Mouse (Mus musculus) layer of hippocampus, adult 2 months (tissue): Measurements from ENCODE around the gene Prmt1. TPM values are rescaled to one million over a fixed set of nuclear protein-coding genes. Genes with fewer than 3 reads are reported as not detected.
A peak's percentile ranks its signal among the peaks of the same experiment; 100 is the strongest.
"Not testable (repeated sequence)": the region's sequence is repeated elsewhere in the genome, so short reads cannot be mapped to it uniquely, and the experiment has no call there.

ENCODE experiments used
- DNase-seq, 2 experiments: peaks; one replicate each; pipeline ENCODE4 v3.0.0; 2022; ENCODE audit warnings: low spot score in 2 of 2
- H3K27ac ChIP-seq: fragments of 200-600 bp; 2 replicates; pipeline ENCODE4 v1.8.1; 2022
- H3K4me3 ChIP-seq: fragments of 200-600 bp; 2 replicates; pipeline ENCODE4 v1.8.1; 2022; ENCODE audit warnings: mild to moderate bottlenecking
- CTCF ChIP-seq: fragments of 200-600 bp; conservative IDR thresholded peaks from 2 replicates; pipeline ENCODE4 v1.8.1; 2022; ENCODE audit warnings: antibody characterized with exemption, mild to moderate bottlenecking, moderate library complexity
- long read RNA-seq, 2 experiments: library from polyadenylated mRNA; stranded (forward); transcript quantifications; one replicate each; pipeline ENCODE4 v2.0.0; 2021; ENCODE audit warnings: borderline mapping rate in 2 of 2
- total RNA-seq, 2 experiments: library from RNA; stranded (reverse); gene quantifications; 2 replicates each; pipeline ENCODE4 v1.2.3; 2021

Gene Prmt1
- 100 to 1,000 TPM; 165 to 171 TPM for total RNA-seq
- long read RNA-seq, experiment 1, transcript Prmt1-203 (10 exons, 2,147 nt), result major isoform, 18 of 25 reads
- long read RNA-seq, experiment 1, partial matches to known transcripts, result 2 of 25 reads
- long read RNA-seq, experiment 1, other reads (novel, unspliced or antisense), result 5 of 25 reads
- long read RNA-seq, experiment 2, transcript Prmt1-203 (10 exons, 2,147 nt), result major isoform, 15 of 24 reads
- long read RNA-seq, experiment 2, partial matches to known transcripts, result 1 of 24 reads
- long read RNA-seq, experiment 2, other reads (novel, unspliced or antisense), result 8 of 24 reads

- TF ChIP-seq CTCF, result no peak
- DNase-seq, result peak; percentile 96 to 100
- H3K4me3 ChIP-seq, result peak within 1 kb of the TSS; percentile 75
- peak within 1 kb of the TSS; percentile 97 for H3K27ac ChIP-seq
Measured at GRCm38 (mm10) chr7:44986192-44986878, at the start of gene Prmt1. TSS of gene Prmt1 (minus strand) at chr7:44986568.

- no peak for DNase-seq
- Histone ChIP-seq H3K27ac (no peak overlapping the region), H3K4me3 (no peak overlapping the region)
- no peak for TF ChIP-seq CTCF
Measured at GRCm38 (mm10) chr7:45035631-45036030, 49.3 kb upstream of the Prmt1 start.

- no peak for DNase-seq
- no peak overlapping the region for H3K27ac ChIP-seq
- TF ChIP-seq CTCF, result no peak
- H3K4me3 ChIP-seq, result no peak overlapping the region
Measured at GRCm38 (mm10) chr7:45033722-45034359, 47.5 kb upstream of the Prmt1 start.

GRCm38 (mm10) chr7:45030857-45031256 is 44.5 kb upstream of the Prmt1 start:
- H3K4me3 ChIP-seq, result no peak overlapping the region
- H3K27ac ChIP-seq, result no peak overlapping the region
- no peak for DNase-seq
- TF ChIP-seq CTCF, result no peak

- Histone ChIP-seq H3K27ac (no peak overlapping the region), H3K4me3 (no peak overlapping the region)
- no peak for DNase-seq
- TF ChIP-seq CTCF, result no peak
Measured at GRCm38 (mm10) chr7:45029995-45030394, 43.6 kb upstream of the Prmt1 start.

GRCm38 (mm10) chr7:45028351-45028750 is 42.0 kb upstream of the Prmt1 start:
- DNase-seq, result no peak
- H3K4me3 ChIP-seq, result no peak overlapping the region
- no peak overlapping the region for H3K27ac ChIP-seq
- no peak for TF ChIP-seq CTCF

- H3K27ac ChIP-seq, result no peak overlapping the region
- no peak overlapping the region for H3K4me3 ChIP-seq
- TF ChIP-seq CTCF, result no peak
- DNase-seq, result no peak
Measured at GRCm38 (mm10) chr7:45027761-45028160, 41.4 kb upstream of the Prmt1 start.

GRCm38 (mm10) chr7:45026256-45026655 is 39.9 kb upstream of the Prmt1 start:
- Histone ChIP-seq H3K4me3 (no peak overlapping the region), H3K27ac (peak overlapping the region; percentile 73)
- TF ChIP-seq CTCF, result no peak
- DNase-seq, result no peak

- no peak for TF ChIP-seq CTCF
- Histone ChIP-seq H3K4me3 (no peak overlapping the region), H3K27ac (peak overlapping the region; percentile 73)
- DNase-seq, result no peak
Measured at GRCm38 (mm10) chr7:45025601-45026220, 39.3 kb upstream of the Prmt1 start.

GRCm38 (mm10) chr7:45024281-45025248 is 38.2 kb upstream of the Prmt1 start:
- Histone ChIP-seq H3K4me3 (no peak overlapping the region), H3K27ac (peak overlapping the region; percentile 73)
- no peak for DNase-seq
- no peak for TF ChIP-seq CTCF

GRCm38 (mm10) chr7:45023711-45024110 is 37.3 kb upstream of the Prmt1 start:
- not testable (repeated sequence) for H3K4me3 ChIP-seq, H3K27ac ChIP-seq, DNase-seq
- TF ChIP-seq CTCF, result peak; percentile 61

GRCm38 (mm10) chr7:45020225-45020624 is 33.9 kb upstream of the Prmt1 start:
- Histone ChIP-seq H3K27ac (no peak overlapping the region), H3K4me3 (no peak overlapping the region)
- TF ChIP-seq CTCF, result no peak
- DNase-seq, result no peak
